Mouse (Mus musculus): ENCODE data around the gene Map2k2. TPM values are rescaled to one million over a fixed set of nuclear protein-coding genes. Genes with fewer than 3 reads are reported as not detected.
"Not testable (repeated sequence)": the region's sequence is repeated elsewhere in the genome, so short reads cannot be mapped to it uniquely, and the experiment has no call there.

Gene Map2k2
- polyA plus RNA-seq, 1 experiment from 2014 or later = 241 TPM

- H3K27me3 ChIP-seq (replicated peaks); H3K9me3 ChIP-seq (replicated peaks); H3K4me3 ChIP-seq (replicated peaks); H3K36me3 ChIP-seq; H3K9ac ChIP-seq (replicated peaks): not testable (repeated sequence)
- Histone ChIP-seq H3K27ac (replicated peaks) (peak overlapping the region; percentile 34; the same call in 1 of the 2 replicates), H3K4me2 (peak overlapping the region; percentile 86), H3K4me1 (peaks cover 55% of the 10 kb centered on the region)
- 38% methylated on average over 7 of the region's 14 CpGs for WGBS
- peak; percentile 27; the same call in 1 of the 2 replicates for ATAC-seq (ENCODE audit: low FRiP score)
These were observed 63.7 kb downstream of the Map2k2 start for GRCm38 (mm10) chr10:81169411-81169900.

GRCm38 (mm10) chr10:81173132-81173531 is 67.4 kb downstream of the Map2k2 start:
- Histone ChIP-seq H3K4me3 (replicated peaks) (peak overlapping the region; percentile 16; the same call in 1 of the 2 replicates), H3K36me3 (peaks cover 6% of the 10 kb centered on the region), H3K4me2 (peak overlapping the region; percentile 84), H3K9ac (replicated peaks) (peak overlapping the region; percentile 60), H3K4me1 (peaks cover 58% of the 10 kb centered on the region), H3K9me3 (replicated peaks) (no peaks in the 10 kb centered on the region), H3K27ac (replicated peaks) (peak overlapping the region; percentile 95), H3K27me3 (replicated peaks) (no peaks in the 10 kb centered on the region)
- WGBS = 5% methylated on average over 21 of the region's 21 CpGs
- peak; percentile 7; the same call in 1 of the 2 replicates for ATAC-seq (ENCODE audit: low FRiP score)

- Histone ChIP-seq H3K4me2 (peak overlapping the region; percentile 84), H3K4me3 (replicated peaks) (peak overlapping the region; percentile 42), H3K4me1 (peaks cover 59% of the 10 kb centered on the region), H3K27me3 (replicated peaks) (no peaks in the 10 kb centered on the region), H3K27ac (replicated peaks) (peak overlapping the region; percentile 95), H3K36me3 (peaks cover 23% of the 10 kb centered on the region), H3K9me3 (replicated peaks) (no peaks in the 10 kb centered on the region), H3K9ac (replicated peaks) (peak overlapping the region; percentile 60)
- peak; percentile 72 for ATAC-seq (ENCODE audit: low FRiP score)
- WGBS = 1% methylated on average over 29 of the region's 29 CpGs
These were observed 69.1 kb downstream of the Map2k2 start for GRCm38 (mm10) chr10:81174617-81175344.

- not testable (repeated sequence) for H3K27me3 ChIP-seq (replicated peaks); H3K9me3 ChIP-seq (replicated peaks); ATAC-seq (ENCODE audit: low FRiP score)
- peak overlapping the region; percentile 95 for H3K27ac ChIP-seq (replicated peaks)
- 0 out of 2 replicates have a peak overlapping the region, but pooled peaks have one; percentile 60 for H3K9ac ChIP-seq (replicated peaks)
- WGBS = 9% methylated on average over 4 of the region's 4 CpGs
- peaks cover 59% of the 10 kb centered on the region for H3K4me1 ChIP-seq
- peak overlapping the region; percentile 42 for H3K4me3 ChIP-seq (replicated peaks)
- peak overlapping the region; percentile 84 for H3K4me2 ChIP-seq
- peaks cover 28% of the 10 kb centered on the region for H3K36me3 ChIP-seq
These were observed 69.6 kb downstream of the Map2k2 start for GRCm38 (mm10) chr10:81175345-81175701.

GRCm38 (mm10) chr10:81175936-81176465 is 70.3 kb downstream of the Map2k2 start:
- no peak for ATAC-seq (ENCODE audit: low FRiP score)
- Histone ChIP-seq H3K4me3 (replicated peaks) (peak overlapping the region; percentile 97), H3K36me3 (peaks cover 35% of the 10 kb centered on the region), H3K9ac (replicated peaks) (peak overlapping the region; percentile 32), H3K27me3 (replicated peaks) (no peaks in the 10 kb centered on the region), H3K4me1 (peaks cover 60% of the 10 kb centered on the region), H3K27ac (replicated peaks) (peak overlapping the region; percentile 95), H3K9me3 (replicated peaks) (no peaks in the 10 kb centered on the region), H3K4me2 (peak overlapping the region; percentile 84)
- WGBS = 6% methylated on average over 13 of the region's 13 CpGs

- Histone ChIP-seq H3K9me3 (replicated peaks) (no peaks in the 10 kb centered on the region), H3K36me3 (peaks cover 42% of the 10 kb centered on the region), H3K4me2 (peak within 1 kb of the TSS; percentile 84), H3K9ac (replicated peaks) (peak within 1 kb of the TSS; percentile 96), H3K4me3 (replicated peaks) (peak within 1 kb of the TSS; percentile 97), H3K4me1 (peaks cover 62% of the 10 kb centered on the region), H3K27me3 (replicated peaks) (no peaks in the 10 kb centered on the region), H3K27ac (replicated peaks) (peak within 1 kb of the TSS; percentile 95)
- WGBS = under 1% methylated on average over 75 of the region's 77 CpGs
- peak; percentile 75 for ATAC-seq (ENCODE audit: low FRiP score)
These were observed 71.0 kb downstream of the Map2k2 start, which contains the start of gene Eef2 for GRCm38 (mm10) chr10:81176466-81177271. TSS of gene Eef2 (plus strand) at chr10:81176631.

GRCm38 (mm10) chr10:81177491-81177925 is 71.8 kb downstream of the Map2k2 start:
- Histone ChIP-seq H3K4me3 (replicated peaks) (peak overlapping the region; percentile 97), H3K4me1 (peaks cover 69% of the 10 kb centered on the region), H3K36me3 (peaks cover 50% of the 10 kb centered on the region), H3K9ac (replicated peaks) (peak overlapping the region; percentile 96), H3K27ac (replicated peaks) (peak overlapping the region; percentile 95), H3K27me3 (replicated peaks) (no peaks in the 10 kb centered on the region), H3K4me2 (peak overlapping the region; percentile 84), H3K9me3 (replicated peaks) (no peaks in the 10 kb centered on the region)
- WGBS = 13% methylated on average over 16 of the region's 16 CpGs
- ATAC-seq (ENCODE audit: low FRiP score) = no peak

GRCm38 (mm10) chr10:81177958-81178712 is 72.4 kb downstream of the Map2k2 start:
- H3K4me2 ChIP-seq = peak overlapping the region; percentile 84
- H3K9me3 ChIP-seq (replicated peaks) = no peaks in the 10 kb centered on the region
- no peak for ATAC-seq (ENCODE audit: low FRiP score)
- peak overlapping the region; percentile 96 for H3K9ac ChIP-seq (replicated peaks)
- peak overlapping the region; percentile 95; the same call in 1 of the 2 replicates for H3K27ac ChIP-seq (replicated peaks)
- peaks cover 50% of the 10 kb centered on the region for H3K36me3 ChIP-seq
- WGBS = 65% methylated on average over 14 of the region's 14 CpGs
- H3K4me3 ChIP-seq (replicated peaks) = peak overlapping the region; percentile 97
- H3K27me3 ChIP-seq (replicated peaks) = no peaks in the 10 kb centered on the region
- peaks cover 64% of the 10 kb centered on the region for H3K4me1 ChIP-seq

- Histone ChIP-seq H3K4me1 (peaks cover 62% of the 10 kb centered on the region), H3K27ac (replicated peaks) (no peak overlapping the region), H3K4me3 (replicated peaks) (no peak overlapping the region), H3K9ac (replicated peaks) (no peak overlapping the region), H3K4me2 (no peak overlapping the region), H3K9me3 (replicated peaks) (no peaks in the 10 kb centered on the region), H3K27me3 (replicated peaks) (no peaks in the 10 kb centered on the region), H3K36me3 (peaks cover 52% of the 10 kb centered on the region)
- ATAC-seq (ENCODE audit: low FRiP score) = no peak
- WGBS = 93% methylated on average over 11 of the region's 11 CpGs
These were observed 73.2 kb downstream of the Map2k2 start for GRCm38 (mm10) chr10:81178927-81179326.

- H3K9ac ChIP-seq (replicated peaks) = no peak overlapping the region
- 90% methylated on average over 32 of the region's 32 CpGs for WGBS
- no peak for ATAC-seq (ENCODE audit: low FRiP score)
- H3K27ac ChIP-seq (replicated peaks) = no peak overlapping the region
- H3K4me1 ChIP-seq = peaks cover 62% of the 10 kb centered on the region
- no peak overlapping the region for H3K4me3 ChIP-seq (replicated peaks)
- no peaks in the 10 kb centered on the region for H3K27me3 ChIP-seq (replicated peaks)
- H3K36me3 ChIP-seq = peaks cover 60% of the 10 kb centered on the region
- H3K4me2 ChIP-seq = no peak overlapping the region
- no peaks in the 10 kb centered on the region for H3K9me3 ChIP-seq (replicated peaks)
These were observed 74.0 kb downstream of the Map2k2 start for GRCm38 (mm10) chr10:81179451-81180342.

All from neural tube, embryonic 15.5 days (tissue).